Mouse (Mus musculus): Measurements from ENCODE around the gene Gm10837.

The Gm10837 gene

GRCm38 (mm10) chr14:122464763-122465741 lies 25.3 kb upstream of the Gm10837 start, which contains the start of gene Zic5:
Gene Zic5 (minus strand): TSS chr14:122465677.
- DNase-seq (ENCODE audit: low spot score in 2 of 2), result no peak

GRCm38 (mm10) chr14:122465931-122466490 lies 24.4 kb upstream of the Gm10837 start:
- DNase-seq (ENCODE audit: low spot score in 2 of 2), result no peak

- no peak for DNase-seq (ENCODE audit: low spot score in 2 of 2)
Observed at GRCm38 (mm10) chr14:122466756-122467362, 23.5 kb upstream of the Gm10837 start.

- DNase-seq (ENCODE audit: low spot score in 2 of 2), result no peak
Observed at GRCm38 (mm10) chr14:122467926-122468841, 22.2 kb upstream of the Gm10837 start.

- DNase-seq (ENCODE audit: low spot score in 2 of 2), result no peak
Observed at GRCm38 (mm10) chr14:122468971-122469755, 21.2 kb upstream of the Gm10837 start.

GRCm38 (mm10) chr14:122471449-122472085 lies 18.8 kb upstream of the Gm10837 start:
- no peak for DNase-seq (ENCODE audit: low spot score in 2 of 2)

- no peak for DNase-seq (ENCODE audit: low spot score in 2 of 2)
Observed at GRCm38 (mm10) chr14:122472161-122472560, 18.2 kb upstream of the Gm10837 start.

- DNase-seq (ENCODE audit: low spot score in 2 of 2), result no peak
Observed at GRCm38 (mm10) chr14:122472647-122473046, 17.7 kb upstream of the Gm10837 start.

- DNase-seq (ENCODE audit: low spot score in 2 of 2), result no peak
Observed at GRCm38 (mm10) chr14:122473211-122473751, 17.1 kb upstream of the Gm10837 start.

GRCm38 (mm10) chr14:122474041-122474890 lies 16.1 kb upstream of the Gm10837 start:
- no peak for DNase-seq (ENCODE audit: low spot score in 2 of 2)

GRCm38 (mm10) chr14:122474891-122475556 lies 15.4 kb upstream of the Gm10837 start, which contains the start of gene Zic2:
Gene Zic2 (plus strand): TSS chr14:122475435.
- no peak for DNase-seq (ENCODE audit: low spot score in 2 of 2)

- no peak for DNase-seq (ENCODE audit: low spot score in 2 of 2)
Observed at GRCm38 (mm10) chr14:122475557-122476040, 14.8 kb upstream of the Gm10837 start.

- DNase-seq (ENCODE audit: low spot score in 2 of 2), result no peak
Observed at GRCm38 (mm10) chr14:122476041-122476821, 14.2 kb upstream of the Gm10837 start.

GRCm38 (mm10) chr14:122476822-122477215 lies 13.6 kb upstream of the Gm10837 start:
- no peak for DNase-seq (ENCODE audit: low spot score in 2 of 2)

- DNase-seq (ENCODE audit: low spot score in 2 of 2), result no peak
Observed at GRCm38 (mm10) chr14:122477261-122477671, 13.1 kb upstream of the Gm10837 start.

GRCm38 (mm10) chr14:122477971-122478573 lies 12.3 kb upstream of the Gm10837 start:
- DNase-seq (ENCODE audit: low spot score in 2 of 2), result no peak

GRCm38 (mm10) chr14:122478574-122479011 lies 11.8 kb upstream of the Gm10837 start:
- no peak for DNase-seq (ENCODE audit: low spot score in 2 of 2)

Data from left cerebral cortex, adult 9 months (tissue).